Mouse (Mus musculus) bone marrow macrophage, adult 2 months (primary cell): ENCODE results near the gene Nek1. TPM values are rescaled to one million over a fixed set of nuclear protein-coding genes. Genes with fewer than 3 reads are reported as not detected.

Experiments
- H3K27ac ChIP-seq: 2 replicates; pipeline ENCODE4 v1.5.1; 2012; ENCODE audit warnings: low read depth, low read length; ENCODE audit not compliant: insufficient read depth
- H3K4me1 ChIP-seq: 2 replicates; pipeline ENCODE4 v1.6.1; 2012; ENCODE audit warnings: low read length; ENCODE audit not compliant: control insufficient read depth, insufficient read depth
- H3K4me3 ChIP-seq: 2 replicates; pipeline ENCODE4 v1.5.1; 2012; ENCODE audit warnings: mild to moderate bottlenecking, low read length, moderate library complexity; ENCODE audit not compliant: insufficient read depth
- CTCF ChIP-seq: IDR thresholded peaks from 2 replicates; pipeline ENCODE4 v1.5.1; 2012; ENCODE audit warnings: low read depth, mild to moderate bottlenecking, low read length, moderate library complexity
- POLR2A ChIP-seq: IDR thresholded peaks from 2 replicates; pipeline ENCODE4 v1.6.1; 2012; ENCODE audit warnings: mild to moderate bottlenecking, low read depth, low read length, borderline replicate concordance
- polyA plus RNA-seq: library from polyadenylated mRNA; stranded (reverse); fragments of >200 nt; gene quantifications from 2 replicates; pipeline ENCODE4 v1.2.4, GENCODE M21; 2012; ENCODE audit not compliant: missing spikeins, insufficient read depth, insufficient read length

The Nek1 gene
- polyA plus RNA-seq, 1 experiment, result 8.5 TPM

GRCm38 (mm10) chr8:61059143-61059542, 66.1 kb downstream of the Nek1 start:
- TF ChIP-seq POLR2A (no peak), CTCF (no peak)
- Histone ChIP-seq H3K4me1 (no peaks in the 10 kb centered on the region), H3K4me3 (no peak overlapping the region), H3K27ac (no peak overlapping the region)

GRCm38 (mm10) chr8:61060412-61060811, 67.4 kb downstream of the Nek1 start:
- TF ChIP-seq POLR2A (no peak), CTCF (no peak)
- Histone ChIP-seq H3K4me1 (no peaks in the 10 kb centered on the region), H3K4me3 (no peak overlapping the region), H3K27ac (no peak overlapping the region)

- no peaks in the 10 kb centered on the region for H3K4me1 ChIP-seq
- TF ChIP-seq POLR2A (no peak), CTCF (no peak)
- H3K27ac ChIP-seq, result no peak overlapping the region
- no peak overlapping the region for H3K4me3 ChIP-seq
Measured at GRCm38 (mm10) chr8:61075059-61075458, 82.1 kb downstream of the Nek1 start.

GRCm38 (mm10) chr8:61110496-61110895, 117.5 kb downstream of the Nek1 start:
- Histone ChIP-seq H3K27ac (no peak overlapping the region), H3K4me1 (no peaks in the 10 kb centered on the region), H3K4me3 (no peak overlapping the region)
- TF ChIP-seq POLR2A (no peak), CTCF (no peak)

DNA sequence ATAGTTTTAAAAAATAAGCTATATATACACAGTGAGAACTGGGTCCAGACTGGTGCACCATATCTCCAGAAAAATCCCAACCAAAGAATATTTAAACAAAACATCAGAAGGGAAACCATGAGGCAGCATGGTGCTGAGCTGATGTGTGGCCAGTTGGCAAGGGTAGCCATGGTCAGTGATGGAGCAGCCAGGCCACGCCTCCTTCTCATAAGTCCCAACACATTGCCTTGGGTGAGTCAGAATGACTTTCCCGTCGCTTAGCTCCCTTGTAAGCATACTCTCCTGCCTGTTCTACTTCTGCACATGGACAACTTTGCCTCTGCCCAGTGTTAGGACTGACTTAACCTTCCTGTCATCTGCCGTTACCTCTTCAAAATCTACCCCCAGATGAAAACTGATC, 118.9 kb downstream of the Nek1 start:
- Histone ChIP-seq H3K4me1 (no peaks in the 10 kb centered on the region), H3K4me3 (no peak overlapping the region), H3K27ac (no peak overlapping the region)
- TF ChIP-seq POLR2A, result no peak
- TF ChIP-seq CTCF, result no peak

DNA sequence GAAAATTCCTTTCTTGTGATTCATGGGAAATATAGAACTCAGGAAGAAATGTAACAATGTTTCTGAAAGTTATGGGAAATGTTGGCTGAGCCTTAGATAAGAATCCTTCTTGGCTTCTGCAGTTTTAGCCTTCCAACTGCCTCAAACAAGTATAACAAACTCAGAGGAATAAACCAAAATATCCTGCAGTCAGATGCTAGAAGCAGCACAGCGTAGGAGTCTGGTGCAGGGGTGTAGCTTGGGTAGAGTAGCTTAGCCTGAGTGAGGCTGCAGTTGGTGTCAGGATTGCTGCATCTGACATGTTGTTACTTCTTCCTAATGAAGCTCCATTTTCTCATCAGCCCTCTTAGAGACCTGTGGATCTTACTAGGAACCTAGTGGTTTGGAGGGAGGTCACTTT, 128.6 kb downstream of the Nek1 start:
- no peak overlapping the region for H3K27ac ChIP-seq
- TF ChIP-seq POLR2A, result no peak
- TF ChIP-seq CTCF, result no peak
- H3K4me3 ChIP-seq, result no peak overlapping the region
- H3K4me1 ChIP-seq, result no peaks in the 10 kb centered on the region

GRCm38 (mm10) chr8:61127299-61127861, 134.4 kb downstream of the Nek1 start:
- Histone ChIP-seq H3K4me1 (peaks cover 5% of the 10 kb centered on the region), H3K27ac (no peak overlapping the region), H3K4me3 (no peak overlapping the region)
- TF ChIP-seq POLR2A (no peak), CTCF (no peak)

GRCm38 (mm10) chr8:61132561-61133134, 139.7 kb downstream of the Nek1 start:
- Histone ChIP-seq H3K4me1 (peaks cover 5% of the 10 kb centered on the region), H3K4me3 (no peak overlapping the region), H3K27ac (no peak overlapping the region)
- no peak for TF ChIP-seq CTCF
- TF ChIP-seq POLR2A, result no peak

- Histone ChIP-seq H3K27ac (no peak overlapping the region), H3K4me1 (no peaks in the 10 kb centered on the region), H3K4me3 (no peak overlapping the region)
- no peak for TF ChIP-seq POLR2A
Measured at GRCm38 (mm10) chr8:61141869-61142268, 148.9 kb downstream of the Nek1 start.

DNA sequence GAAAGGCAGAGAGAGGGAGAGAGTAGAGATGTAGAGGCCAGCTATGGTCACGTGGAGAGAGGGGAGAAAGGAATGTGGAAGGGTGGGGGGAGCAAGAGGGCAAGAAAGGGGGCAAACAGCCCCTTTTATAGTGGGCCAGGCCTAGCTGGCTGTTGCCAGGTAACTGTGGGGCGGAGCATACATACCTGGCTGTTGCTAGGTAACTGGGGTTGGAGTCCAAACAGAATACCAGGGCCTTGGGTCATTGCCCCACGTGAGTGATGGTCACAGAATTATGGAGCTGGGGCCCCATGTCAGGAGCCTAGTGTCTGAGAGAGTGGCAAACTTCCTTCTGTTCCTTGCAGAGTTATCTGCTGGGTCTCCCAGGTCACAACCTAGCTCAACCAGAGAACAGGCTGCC, 149.3 kb downstream of the Nek1 start:
- TF ChIP-seq POLR2A (no peak), CTCF (no peak)
- Histone ChIP-seq H3K4me3 (no peak overlapping the region), H3K27ac (no peak overlapping the region), H3K4me1 (no peaks in the 10 kb centered on the region)
